Comparison of ENCODE assay signal across 10 mouse cellular contexts in genomic region chr11:120820546-120820945, GRCm38 (mm10). TPM values are rescaled to one million over a fixed set of nuclear protein-coding genes. Genes with fewer than 3 reads are reported as not detected.
A peak's percentile ranks its signal among the peaks of the same experiment; 100 is the strongest.
DNase-seq lines count a peak whose midpoint lies in the region; ATAC-seq and TF ChIP-seq lines count a peak whose summit lies in the region.
"Had no signal": no experiment of that assay in that cellular context is flagged by ENCODE, and none has a peak within 500 bp of the region (broad histone marks: within the 10 kb centered on the region; RNA-seq: fewer than 3 reads in every experiment).

No protein-coding gene starts in this region.

- H3K4me1 ChIP-seq in forebrain, embryonic 11.5 days (replicated peaks; ENCODE audit: control insufficient read depth, insufficient read depth, low read length) = peaks cover 21% of the 10 kb centered on the region
- H3K4me1 ChIP-seq in forebrain, embryonic 14.5 days (ENCODE audit: control insufficient read depth, insufficient read depth, low read length) = peaks cover 25% of the 10 kb centered on the region
- peaks cover 44% of the 10 kb centered on the region for H3K4me1 ChIP-seq in midbrain, embryonic 10.5 days
- H3K4me1 ChIP-seq in midbrain, embryonic 11.5 days (ENCODE audit: control insufficient read depth, insufficient read depth, low read length) = peaks cover 29% of the 10 kb centered on the region
- peaks cover 32% of the 10 kb centered on the region for H3K4me1 ChIP-seq in hindbrain, embryonic 16.5 days (ENCODE audit: control insufficient read depth, insufficient read depth, low read depth, low read length)
- H3K4me1 ChIP-seq in midbrain, postnatal 0 days (ENCODE audit: insufficient read depth, low read length) = peaks cover 23% of the 10 kb centered on the region
- H3K4me1 ChIP-seq in thymus, adult 2 months (replicated peaks; ENCODE audit: control insufficient read depth, insufficient read depth, low read length) = peaks cover 23% of the 10 kb centered on the region

- no peak overlapping the region for H3K4me3 ChIP-seq in forebrain, embryonic 11.5 days (ENCODE audit: low read depth, low read length)
- H3K4me3 ChIP-seq in forebrain, embryonic 14.5 days (ENCODE audit: low read depth, low read length) = no peak overlapping the region
- peak overlapping the region; percentile 97 for H3K4me3 ChIP-seq in midbrain, embryonic 10.5 days
- H3K4me3 ChIP-seq in midbrain, embryonic 11.5 days (ENCODE audit: low read depth, low read length) = no peak overlapping the region
- H3K4me3 ChIP-seq in hindbrain, embryonic 16.5 days (ENCODE audit: low read length) = no peak overlapping the region
- H3K4me3 ChIP-seq in midbrain, postnatal 0 days (ENCODE audit: low read depth, low read length) = no peak overlapping the region
- no peak overlapping the region for H3K4me3 ChIP-seq in thymus, adult 2 months (ENCODE audit: control insufficient read depth, insufficient read depth, low read length)
- H3K4me3 ChIP-seq: lung, embryonic 15.5 days had no signal

- 94% methylated on average over 14 of the region's 14 CpGs for WGBS in forebrain, embryonic 11.5 days
- WGBS in forebrain, embryonic 14.5 days = 85% methylated on average over 14 of the region's 14 CpGs
- WGBS in midbrain, embryonic 10.5 days = 93% methylated on average over 14 of the region's 14 CpGs
- 90% methylated on average over 14 of the region's 14 CpGs for WGBS in midbrain, embryonic 11.5 days
- 84% methylated on average over 14 of the region's 14 CpGs for WGBS in hindbrain, embryonic 16.5 days
- 86% methylated on average over 14 of the region's 14 CpGs for WGBS in midbrain, postnatal 0 days
- WGBS in thymus, adult 2 months = 98% methylated on average over 14 of the region's 14 CpGs

- H3K9me3 ChIP-seq in forebrain, embryonic 11.5 days (ENCODE audit: control insufficient read depth, low read length) = no peaks in the 10 kb centered on the region
- H3K9me3 ChIP-seq in forebrain, embryonic 14.5 days (replicated peaks; ENCODE audit: control insufficient read depth, low read length) = no peaks in the 10 kb centered on the region
- H3K9me3 ChIP-seq in midbrain, embryonic 10.5 days (replicated peaks) = no peaks in the 10 kb centered on the region
- no peaks in the 10 kb centered on the region for H3K9me3 ChIP-seq in midbrain, embryonic 11.5 days (ENCODE audit: control insufficient read depth, low read length)
- no peaks in the 10 kb centered on the region for H3K9me3 ChIP-seq in hindbrain, embryonic 16.5 days (ENCODE audit: control insufficient read depth, low read length)
- H3K9me3 ChIP-seq in midbrain, postnatal 0 days (ENCODE audit: low read length) = no peaks in the 10 kb centered on the region
- H3K9me3 ChIP-seq: lung, embryonic 15.5 days had no signal

- H3K9ac ChIP-seq in forebrain, embryonic 11.5 days (ENCODE audit: low read length) = no peak overlapping the region
- no peak overlapping the region for H3K9ac ChIP-seq in forebrain, embryonic 14.5 days (ENCODE audit: low read length)
- H3K9ac ChIP-seq in midbrain, embryonic 11.5 days (ENCODE audit: low read length) = no peak overlapping the region
- H3K9ac ChIP-seq in hindbrain, embryonic 16.5 days (ENCODE audit: low read depth, low read length) = no peak overlapping the region
- H3K9ac ChIP-seq in midbrain, postnatal 0 days (replicated peaks; ENCODE audit: low read length, poor library complexity, severe bottlenecking) = no peak overlapping the region

- no peak overlapping the region for H3K4me2 ChIP-seq in forebrain, embryonic 11.5 days (ENCODE audit: low read depth, low read length, severe bottlenecking)
- H3K4me2 ChIP-seq in forebrain, embryonic 14.5 days (ENCODE audit: low read length) = no peak overlapping the region
- no peak overlapping the region; the same call in 1 of the 2 replicates for H3K4me2 ChIP-seq in midbrain, embryonic 11.5 days
- peak overlapping the region; percentile 95 for H3K4me2 ChIP-seq in hindbrain, embryonic 16.5 days (ENCODE audit: low read length)
- peak overlapping the region; percentile 93 for H3K4me2 ChIP-seq in midbrain, postnatal 0 days (ENCODE audit: low read depth, low read length, poor library complexity, severe bottlenecking)

- no peak overlapping the region for H3K27ac ChIP-seq in forebrain, embryonic 11.5 days (ENCODE audit: low read depth, low read length)
- H3K27ac ChIP-seq in forebrain, embryonic 14.5 days (ENCODE audit: low read depth, low read length) = no peak overlapping the region
- 0 out of 2 replicates have a peak overlapping the region, but pooled peaks have one; percentile 13 for H3K27ac ChIP-seq in midbrain, embryonic 10.5 days (replicated peaks)
- H3K27ac ChIP-seq in midbrain, embryonic 11.5 days (ENCODE audit: low read depth, low read length) = no peak overlapping the region
- no peak overlapping the region for H3K27ac ChIP-seq in hindbrain, embryonic 16.5 days (ENCODE audit: low read depth, low read length)
- H3K27ac ChIP-seq in midbrain, postnatal 0 days (ENCODE audit: low read depth, low read length) = no peak overlapping the region
- H3K27ac ChIP-seq in thymus, adult 2 months (ENCODE audit: control insufficient read depth, insufficient read depth, low read length) = no peak overlapping the region
- H3K27ac ChIP-seq: lung, embryonic 15.5 days had no signal

- ATAC-seq in forebrain, embryonic 11.5 days (replicated peaks; ENCODE audit: low FRiP score) = no peak
- ATAC-seq in forebrain, embryonic 14.5 days = no peak
- ATAC-seq in midbrain, embryonic 11.5 days (ENCODE audit: low FRiP score) = no peak
- no peak for ATAC-seq in hindbrain, embryonic 16.5 days
- ATAC-seq in midbrain, postnatal 0 days (ENCODE audit: low FRiP score) = no peak

- peaks cover 52% of the 10 kb centered on the region for H3K36me3 ChIP-seq in forebrain, embryonic 11.5 days (ENCODE audit: control insufficient read depth, insufficient read depth, low read length)
- peaks cover 70% of the 10 kb centered on the region for H3K36me3 ChIP-seq in forebrain, embryonic 14.5 days (ENCODE audit: control insufficient read depth, insufficient read depth, low read length)
- H3K36me3 ChIP-seq in midbrain, embryonic 10.5 days = peaks cover 72% of the 10 kb centered on the region
- peaks cover 56% of the 10 kb centered on the region for H3K36me3 ChIP-seq in midbrain, embryonic 11.5 days (ENCODE audit: control insufficient read depth, insufficient read depth, low read length)
- H3K36me3 ChIP-seq in hindbrain, embryonic 16.5 days (ENCODE audit: control insufficient read depth, insufficient read depth, low read length) = peaks cover 52% of the 10 kb centered on the region
- H3K36me3 ChIP-seq in midbrain, postnatal 0 days (ENCODE audit: insufficient read depth, low read length) = peaks cover 60% of the 10 kb centered on the region
- H3K36me3 ChIP-seq in thymus, adult 2 months (ENCODE audit: control insufficient read depth, insufficient read depth, low read length) = peaks cover 47% of the 10 kb centered on the region

- H3K27me3 ChIP-seq in forebrain, embryonic 11.5 days (ENCODE audit: control insufficient read depth, insufficient read depth, low read length) = no peaks in the 10 kb centered on the region
- H3K27me3 ChIP-seq in forebrain, embryonic 14.5 days (replicated peaks; ENCODE audit: control insufficient read depth, insufficient read depth, low read length) = no peaks in the 10 kb centered on the region
- H3K27me3 ChIP-seq in midbrain, embryonic 10.5 days (ENCODE audit: low read depth, poor library complexity, severe bottlenecking) = no peaks in the 10 kb centered on the region
- H3K27me3 ChIP-seq in midbrain, embryonic 11.5 days (ENCODE audit: control insufficient read depth, insufficient read depth, low read length) = no peaks in the 10 kb centered on the region
- H3K27me3 ChIP-seq in hindbrain, embryonic 16.5 days (replicated peaks; ENCODE audit: control insufficient read depth, insufficient read depth, low read length) = no peaks in the 10 kb centered on the region
- H3K27me3 ChIP-seq in midbrain, postnatal 0 days (ENCODE audit: insufficient read depth, low read length) = no peaks in the 10 kb centered on the region
- H3K27me3 ChIP-seq in thymus, adult 2 months (ENCODE audit: control insufficient read depth, insufficient read depth, low read length) = no peaks in the 10 kb centered on the region
- H3K27me3 ChIP-seq: lung, embryonic 15.5 days had no signal

- no peak for TF ChIP-seq POLR2A in thymus, adult 2 months (IDR thresholded peaks at IDR 0.05; ENCODE audit: control insufficient read depth, extremely low read depth, insufficient read depth, low read length, poor library complexity)

- DNase-seq in forebrain, embryonic 11.5 days (ENCODE audit: low spot score) = peak; percentile 51
- no peak for DNase-seq in forebrain, embryonic 14.5 days (ENCODE audit: low spot score)
- DNase-seq in midbrain, embryonic 10.5 days (ENCODE audit: low spot score) = no peak
- DNase-seq in midbrain, embryonic 11.5 days (ENCODE audit: low spot score, missing footprints) = no peak
- peak; percentile 25 for DNase-seq in midbrain, postnatal 0 days (ENCODE audit: low spot score)
- no peak for DNase-seq in thymus, adult 2 months
- DNase-seq in spleen, adult 12 weeks (ENCODE audit: low spot score) = no peak
- DNase-seq: kidney, postnatal 14 days had no signal

- no peak for TF ChIP-seq CTCF in midbrain, postnatal 0 days (IDR thresholded peaks at IDR 0.05)
- TF ChIP-seq CTCF in thymus, adult 2 months (IDR thresholded peaks at IDR 0.05; ENCODE audit: borderline replicate concordance, control insufficient read depth, extremely low read depth, insufficient read depth, low read length, poor library complexity) = no peak

RNA-seq across cellular contexts. Expression of gene Fasn, which starts 3.8 kb away (rescaled TPM):
- polyA plus RNA-seq in forebrain, embryonic 11.5 days (2014; fragmentation: Nextera tagmentation; extraction: Ambion mirVana) = 139 and 140 TPM in 2 replicates
- polyA plus RNA-seq in forebrain, embryonic 14.5 days (2014; fragmentation: Nextera tagmentation; extraction: Ambion mirVana) = 84.2 and 102 TPM in 2 replicates
- polyA plus RNA-seq in midbrain, embryonic 10.5 days (2016; fragmentation: Nextera tagmentation; extraction: Ambion mirVana) = 118 and 131 TPM in 2 replicates
- polyA plus RNA-seq in midbrain, embryonic 11.5 days (2014; fragmentation: Nextera tagmentation; extraction: Ambion mirVana) = 80.8 and 94.6 TPM in 2 replicates
- polyA plus RNA-seq in hindbrain, embryonic 16.5 days (2015; fragmentation: Nextera tagmentation; extraction: Ambion mirVana) = 82.9 and 92.6 TPM in 2 replicates
- total RNA-seq in midbrain, postnatal 0 days (2014; rRNA removed) = 469 and 488 TPM in 2 replicates
- polyA plus RNA-seq in midbrain, postnatal 0 days (2015; fragmentation: Nextera tagmentation; extraction: Ambion mirVana) = 76.0 and 85.4 TPM in 2 replicates
- polyA plus RNA-seq in thymus, adult 2 months (2012; rRNA removed) = 973 and 1,776 TPM in 2 replicates

RNA-seq across cellular contexts. Expression of gene Dus1l, which starts 24.3 kb away (rescaled TPM):
- 71.7 and 80.3 TPM in 2 replicates for polyA plus RNA-seq in forebrain, embryonic 11.5 days (2014; fragmentation: Nextera tagmentation; extraction: Ambion mirVana)
- 53.5 and 58.6 TPM in 2 replicates for polyA plus RNA-seq in forebrain, embryonic 14.5 days (2014; fragmentation: Nextera tagmentation; extraction: Ambion mirVana)
- 94.4 and 99.2 TPM in 2 replicates for polyA plus RNA-seq in midbrain, embryonic 10.5 days (2016; fragmentation: Nextera tagmentation; extraction: Ambion mirVana)
- polyA plus RNA-seq in midbrain, embryonic 11.5 days (2014; fragmentation: Nextera tagmentation; extraction: Ambion mirVana) = 73.6 and 76.9 TPM in 2 replicates
- 46.9 and 48.5 TPM in 2 replicates for polyA plus RNA-seq in hindbrain, embryonic 16.5 days (2015; fragmentation: Nextera tagmentation; extraction: Ambion mirVana)
- 46.4 and 52.3 TPM in 2 replicates for total RNA-seq in midbrain, postnatal 0 days (2014; rRNA removed)
- polyA plus RNA-seq in midbrain, postnatal 0 days (2015; fragmentation: Nextera tagmentation; extraction: Ambion mirVana) = 38.4 and 41.6 TPM in 2 replicates
- 65.8 and 70.3 TPM in 2 replicates for polyA plus RNA-seq in thymus, adult 2 months (2012; rRNA removed)

RNA-seq across cellular contexts. Expression of gene Gps1, which starts 36.5 kb away (rescaled TPM):
- 271 and 304 TPM in 2 replicates for polyA plus RNA-seq in forebrain, embryonic 11.5 days (2014; fragmentation: Nextera tagmentation; extraction: Ambion mirVana)
- polyA plus RNA-seq in forebrain, embryonic 14.5 days (2014; fragmentation: Nextera tagmentation; extraction: Ambion mirVana) = 348 and 350 TPM in 2 replicates
- 287 TPM in 2 replicates for polyA plus RNA-seq in midbrain, embryonic 10.5 days (2016; fragmentation: Nextera tagmentation; extraction: Ambion mirVana)
- 254 and 269 TPM in 2 replicates for polyA plus RNA-seq in midbrain, embryonic 11.5 days (2014; fragmentation: Nextera tagmentation; extraction: Ambion mirVana)
- 272 and 305 TPM in 2 replicates for polyA plus RNA-seq in hindbrain, embryonic 16.5 days (2015; fragmentation: Nextera tagmentation; extraction: Ambion mirVana)
- 252 and 262 TPM in 2 replicates for total RNA-seq in midbrain, postnatal 0 days (2014; rRNA removed)
- polyA plus RNA-seq in midbrain, postnatal 0 days (2015; fragmentation: Nextera tagmentation; extraction: Ambion mirVana) = 233 and 253 TPM in 2 replicates
- 171 and 193 TPM in 2 replicates for polyA plus RNA-seq in thymus, adult 2 months (2012; rRNA removed)

RNA-seq across cellular contexts. Expression of gene Rfng, which starts 36.5 kb away (rescaled TPM):
- 45.4 and 48.3 TPM in 2 replicates for polyA plus RNA-seq in forebrain, embryonic 11.5 days (2014; fragmentation: Nextera tagmentation; extraction: Ambion mirVana)
- polyA plus RNA-seq in forebrain, embryonic 14.5 days (2014; fragmentation: Nextera tagmentation; extraction: Ambion mirVana) = 39.4 and 64.8 TPM in 2 replicates
- polyA plus RNA-seq in midbrain, embryonic 10.5 days (2016; fragmentation: Nextera tagmentation; extraction: Ambion mirVana) = 43.4 and 55.9 TPM in 2 replicates
- 28.2 and 30.6 TPM in 2 replicates for polyA plus RNA-seq in midbrain, embryonic 11.5 days (2014; fragmentation: Nextera tagmentation; extraction: Ambion mirVana)
- 134 and 139 TPM in 2 replicates for polyA plus RNA-seq in hindbrain, embryonic 16.5 days (2015; fragmentation: Nextera tagmentation; extraction: Ambion mirVana)
- total RNA-seq in midbrain, postnatal 0 days (2014; rRNA removed) = 86.5 and 106 TPM in 2 replicates
- 130 and 138 TPM in 2 replicates for polyA plus RNA-seq in midbrain, postnatal 0 days (2015; fragmentation: Nextera tagmentation; extraction: Ambion mirVana)
- 87.4 and 102 TPM in 2 replicates for polyA plus RNA-seq in thymus, adult 2 months (2012; rRNA removed)

RNA-seq across cellular contexts. Expression of gene Hmga1b, which starts 58.0 kb away (rescaled TPM):
- 7.6 and 8.3 TPM in 2 replicates for polyA plus RNA-seq in forebrain, embryonic 11.5 days (2014; fragmentation: Nextera tagmentation; extraction: Ambion mirVana)
- 3.8 and 3.9 TPM in 2 replicates for polyA plus RNA-seq in forebrain, embryonic 14.5 days (2014; fragmentation: Nextera tagmentation; extraction: Ambion mirVana)
- polyA plus RNA-seq in midbrain, embryonic 10.5 days (2016; fragmentation: Nextera tagmentation; extraction: Ambion mirVana) = 9.4 and 12.9 TPM in 2 replicates
- 8.2 and 9.1 TPM in 2 replicates for polyA plus RNA-seq in midbrain, embryonic 11.5 days (2014; fragmentation: Nextera tagmentation; extraction: Ambion mirVana)
- polyA plus RNA-seq in hindbrain, embryonic 16.5 days (2015; fragmentation: Nextera tagmentation; extraction: Ambion mirVana) = 2.0 and 2.9 TPM in 2 replicates
- total RNA-seq in midbrain, postnatal 0 days (2014; rRNA removed) = 0.93 and 1.0 TPM in 2 replicates
- 2.7 TPM in 2 replicates for polyA plus RNA-seq in midbrain, postnatal 0 days (2015; fragmentation: Nextera tagmentation; extraction: Ambion mirVana)
- 3.3 and 4.5 TPM in 2 replicates for polyA plus RNA-seq in thymus, adult 2 months (2012; rRNA removed)

Comparison
In these comparisons a context has a peak if more than half of its experiments do, and no peak if none do; other contexts are left out.
1. DNase-seq: peak in forebrain, embryonic 11.5 days (single experiment) and midbrain, postnatal 0 days (single experiment); none in forebrain, embryonic 14.5 days (single experiment), midbrain, embryonic 10.5 days (single experiment), midbrain, embryonic 11.5 days (single experiment), thymus, adult 2 months (single experiment) and spleen, adult 12 weeks (single experiment).
2. H3K4me2 ChIP-seq: peak in hindbrain, embryonic 16.5 days (single experiment) and midbrain, postnatal 0 days (single experiment); none in forebrain, embryonic 11.5 days (single experiment), forebrain, embryonic 14.5 days (single experiment) and midbrain, embryonic 11.5 days (single experiment).